Mouse (Mus musculus): ENCODE data around the gene Mpv17l2.

The Mpv17l2 gene

DNA sequence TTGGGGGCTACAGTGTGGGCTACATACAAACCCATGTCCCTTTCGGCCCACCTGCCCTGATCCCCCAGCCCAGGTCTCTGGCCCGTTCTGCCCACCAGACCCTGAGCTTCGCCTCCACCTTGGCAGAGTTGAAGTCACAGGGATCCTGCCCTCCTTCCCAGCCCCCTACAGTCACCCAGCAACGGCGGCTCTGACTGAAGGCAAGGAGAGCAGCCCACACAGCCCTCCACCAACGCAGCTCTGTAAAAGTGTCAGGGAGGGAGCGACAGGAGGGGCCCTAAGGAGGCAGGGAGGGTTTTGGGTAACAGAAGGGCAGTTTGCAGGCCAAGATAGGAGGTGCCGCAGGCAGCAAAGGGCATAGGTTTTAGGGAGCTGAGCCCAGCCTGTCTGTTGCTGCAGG is 30.1 kb upstream of the Mpv17l2 start:
- DNase-seq (ENCODE audit: low read depth): no peak

DNA sequence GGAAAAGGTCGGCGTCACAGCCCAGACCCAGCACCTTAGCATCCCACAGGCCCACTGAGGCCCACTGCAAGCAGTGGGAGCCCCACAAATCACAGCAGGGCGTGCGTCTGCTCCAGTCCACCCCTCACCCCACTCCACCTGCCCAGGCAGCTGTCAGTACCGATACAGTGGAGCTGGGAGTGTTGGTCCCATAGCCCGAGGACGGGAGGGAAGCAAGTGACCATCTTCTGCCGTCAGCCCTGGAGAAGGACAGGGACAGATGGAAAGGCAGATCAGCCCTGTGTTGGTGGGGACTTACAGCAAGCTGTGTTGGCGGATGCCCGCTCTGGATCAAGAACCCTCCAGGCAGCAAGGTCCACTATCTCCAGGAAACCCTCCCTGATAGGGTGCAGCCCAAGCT is 28.3 kb upstream of the Mpv17l2 start:
- DNase-seq (ENCODE audit: low read depth): no peak

DNA sequence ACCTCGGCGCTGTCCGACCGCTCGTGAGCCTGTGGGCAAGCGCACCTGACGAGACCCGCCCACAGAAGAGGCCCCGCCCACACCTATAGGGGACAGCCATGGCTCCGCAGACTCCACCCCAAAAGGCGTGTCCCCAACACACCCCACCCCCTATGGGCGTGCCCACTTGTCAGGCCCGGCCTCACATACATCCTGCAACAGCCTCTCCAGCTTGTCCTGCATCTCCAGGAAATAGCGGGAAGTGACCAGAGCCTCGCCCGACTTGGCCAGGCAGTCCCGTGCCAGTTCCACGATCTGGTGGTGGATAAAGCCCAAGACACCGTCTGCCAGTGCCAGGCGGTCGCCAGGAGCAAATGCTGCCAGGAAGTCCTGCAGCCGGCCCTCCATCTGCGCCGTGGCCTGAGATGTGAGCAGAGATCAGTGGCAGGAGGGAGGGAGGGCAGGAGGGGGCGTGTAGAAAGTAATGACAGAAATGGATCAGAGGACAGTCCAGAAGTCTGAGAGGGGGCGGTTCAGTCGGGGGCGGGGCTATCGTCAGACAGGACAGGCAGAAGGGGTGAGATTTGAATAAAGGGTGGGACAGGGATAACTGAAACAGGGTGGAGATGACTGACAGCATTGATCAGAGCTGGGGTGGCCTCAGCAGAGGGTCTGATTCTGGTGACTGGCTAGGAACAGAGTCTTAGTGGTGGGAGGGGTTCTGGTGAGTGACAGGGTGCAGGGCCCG is 27.4 kb upstream of the Mpv17l2 start:
- DNase-seq (ENCODE audit: low read depth): no peak

DNA sequence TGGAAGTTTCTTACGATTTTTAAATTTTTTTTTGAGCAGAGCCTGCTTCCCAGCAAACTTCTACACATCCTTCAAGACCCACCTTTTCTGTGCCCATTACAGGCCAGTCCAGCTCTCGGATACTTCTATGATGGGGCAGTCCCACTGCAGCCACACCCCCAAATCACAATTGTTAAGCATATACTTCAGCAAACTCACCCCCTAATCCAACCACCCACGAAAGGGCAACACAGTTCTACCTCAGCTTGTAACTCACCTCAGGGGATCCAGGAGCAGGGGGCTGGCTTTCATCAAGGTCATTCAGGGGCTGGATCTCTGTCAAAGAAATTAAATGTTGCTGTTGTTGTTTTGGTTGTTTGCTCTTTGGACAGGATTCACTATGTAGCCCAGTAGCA is 26.3 kb upstream of the Mpv17l2 start:
- no peak for DNase-seq (ENCODE audit: low read depth)

DNA sequence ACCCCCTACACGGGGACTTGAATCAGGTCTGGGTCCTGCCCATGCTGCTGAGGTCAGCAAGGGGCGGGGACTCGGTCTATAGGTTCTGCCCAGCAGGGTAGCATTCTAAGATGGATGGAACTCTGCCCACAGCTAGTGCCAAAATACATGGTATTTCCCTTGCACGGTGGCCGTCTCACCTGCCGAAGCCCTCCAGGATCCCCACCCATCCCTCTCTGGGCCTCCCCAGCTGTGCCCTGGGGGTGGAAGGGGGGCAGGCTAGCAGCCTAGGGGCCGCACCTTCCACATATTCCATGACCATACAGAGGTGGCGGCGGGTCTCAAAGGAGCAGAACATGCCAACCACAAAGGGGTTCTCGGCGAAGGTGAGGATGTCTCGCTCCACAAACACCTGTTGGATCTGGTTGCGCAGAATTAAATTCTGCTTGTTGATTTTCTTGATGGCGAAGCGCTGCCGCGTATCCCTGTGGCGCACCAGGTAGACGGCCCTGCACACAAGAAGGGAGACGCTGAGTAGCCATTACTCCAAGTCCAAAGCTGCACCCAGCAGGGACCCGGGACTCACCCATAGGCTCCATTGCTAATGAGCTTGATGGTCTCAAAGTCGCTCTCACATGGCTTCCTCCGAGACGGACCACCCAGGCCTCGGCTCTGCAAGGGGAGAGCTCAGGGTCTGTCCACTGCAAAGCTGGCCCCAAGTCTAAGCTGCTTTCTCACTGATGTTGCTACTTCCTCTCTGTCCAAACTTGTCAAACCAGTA is 25.7 kb upstream of the Mpv17l2 start:
- DNase-seq (ENCODE audit: low read depth): no peak

DNA sequence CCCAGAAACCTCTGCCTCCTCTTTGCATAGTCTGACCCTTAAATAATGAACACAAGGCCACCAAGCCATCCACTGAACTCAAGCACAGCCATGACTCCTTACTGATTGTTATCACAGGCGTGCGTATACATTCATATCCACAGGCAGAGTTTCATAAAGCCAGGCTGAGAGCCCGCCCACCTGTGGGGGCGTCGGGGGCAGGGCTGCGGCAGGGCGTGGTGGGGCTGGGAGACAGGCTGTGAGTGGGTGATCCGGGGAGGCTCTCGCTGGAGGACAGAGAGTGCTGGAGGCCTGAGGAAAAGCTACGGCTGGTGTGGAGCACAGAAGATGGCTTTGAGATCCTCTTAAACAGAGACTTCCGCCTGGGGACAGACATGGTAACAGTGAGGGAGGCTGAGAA is 19.3 kb upstream of the Mpv17l2 start:
- no peak for DNase-seq (ENCODE audit: low read depth)

DNA sequence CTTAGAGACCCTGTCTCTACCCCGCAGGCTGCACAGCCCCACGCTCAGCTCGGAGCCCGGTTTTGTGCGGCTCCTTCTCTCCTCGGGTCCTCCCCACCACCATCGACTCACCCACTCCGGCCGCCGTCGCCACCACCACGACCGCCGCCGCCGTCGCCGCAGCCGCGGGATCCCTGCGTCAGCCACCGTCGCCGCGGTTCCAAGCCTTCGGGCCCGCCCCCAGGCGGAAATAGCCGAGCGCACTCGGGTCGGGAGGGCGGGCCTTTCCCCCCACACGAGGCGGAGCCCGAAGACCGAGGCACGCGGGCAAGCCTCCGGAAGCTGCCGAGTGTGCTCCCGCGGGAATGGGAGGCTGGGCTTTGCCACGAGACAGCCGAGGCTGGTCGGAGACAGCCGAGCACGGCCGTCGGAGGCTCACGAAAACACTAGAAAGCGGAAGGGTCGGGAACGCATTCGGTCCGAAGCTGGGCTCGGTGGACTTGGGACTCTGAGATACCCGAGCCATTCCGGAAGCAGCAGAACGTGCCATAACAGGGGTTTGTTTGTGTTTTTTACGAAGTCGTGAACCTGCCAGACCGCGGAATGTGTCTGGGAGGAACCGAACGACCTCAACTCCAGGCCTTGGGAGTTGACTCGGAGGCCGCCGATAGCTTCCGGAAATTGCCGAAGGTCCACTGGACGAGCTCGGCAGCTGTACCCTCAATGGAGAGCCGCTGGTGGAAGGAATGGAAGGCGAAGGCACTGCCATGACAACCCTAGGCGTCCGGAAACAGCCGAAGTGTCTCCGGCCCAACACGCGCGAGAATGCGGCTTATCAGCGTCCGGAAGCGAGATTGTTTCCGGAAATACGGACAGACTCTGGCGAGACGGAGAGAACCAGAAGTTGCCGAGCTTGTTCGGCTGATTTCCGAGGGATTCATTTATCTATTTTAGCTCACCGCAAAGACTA is 16.0 kb upstream of the Mpv17l2 start, which contains the start of gene Pik3r2:
TSS of gene Pik3r2 (minus strand) at position 218 of the 949 bp plus-strand sequence.
- DNase-seq (ENCODE audit: low read depth): peak; percentile 96

DNA sequence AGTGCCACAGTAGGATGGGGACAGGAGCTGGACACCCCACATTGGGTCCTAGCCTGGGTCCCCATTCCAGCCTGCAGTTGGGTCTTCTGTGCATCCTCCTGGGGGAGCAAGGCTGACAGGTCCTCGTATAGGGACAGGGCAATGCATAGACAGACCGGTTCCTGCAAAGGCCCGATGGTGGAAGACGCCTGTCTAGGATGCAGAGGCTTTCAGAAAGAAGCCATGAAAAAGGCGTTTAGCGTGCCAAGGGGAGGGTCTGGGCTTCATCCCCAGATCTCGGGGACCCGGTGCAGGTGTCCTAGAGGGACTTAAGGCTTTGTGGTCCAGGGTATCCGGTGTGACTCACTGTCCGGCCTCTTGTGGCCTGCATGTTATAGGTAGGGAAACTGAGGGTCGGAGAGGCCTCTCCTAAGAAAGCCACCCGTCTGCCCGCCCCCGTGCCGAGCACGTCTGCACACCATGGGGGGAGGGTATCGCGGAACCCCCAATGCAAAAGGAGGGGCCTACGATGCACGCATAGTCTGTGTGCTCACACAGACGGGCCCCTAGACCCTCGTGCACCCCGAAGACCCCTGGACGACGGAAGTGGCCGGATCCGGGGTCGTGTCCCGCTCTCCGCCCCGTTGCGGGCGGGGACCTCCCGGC is 15.2 kb upstream of the Mpv17l2 start:
- DNase-seq (ENCODE audit: low read depth): no peak

DNA sequence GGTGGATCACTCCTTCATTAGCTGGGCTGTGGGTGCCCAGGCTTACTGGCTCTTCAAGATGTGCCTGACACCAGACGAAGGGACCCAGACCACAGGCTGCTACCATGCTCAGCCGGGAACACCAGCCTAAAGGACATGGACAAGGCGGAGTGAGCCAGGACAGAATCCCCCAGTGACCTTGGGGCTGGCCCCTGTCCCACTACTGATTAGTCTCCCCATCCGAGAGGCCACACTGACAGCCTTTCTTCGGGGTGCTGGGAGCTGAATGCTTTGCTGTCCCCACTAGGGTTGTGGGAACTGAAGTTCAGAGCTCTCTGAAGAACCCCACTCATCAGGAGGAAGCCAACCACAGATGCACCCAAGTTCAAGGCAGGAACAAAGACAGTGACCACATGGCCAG is 14.5 kb upstream of the Mpv17l2 start:
- no peak for DNase-seq (ENCODE audit: low read depth)

DNA sequence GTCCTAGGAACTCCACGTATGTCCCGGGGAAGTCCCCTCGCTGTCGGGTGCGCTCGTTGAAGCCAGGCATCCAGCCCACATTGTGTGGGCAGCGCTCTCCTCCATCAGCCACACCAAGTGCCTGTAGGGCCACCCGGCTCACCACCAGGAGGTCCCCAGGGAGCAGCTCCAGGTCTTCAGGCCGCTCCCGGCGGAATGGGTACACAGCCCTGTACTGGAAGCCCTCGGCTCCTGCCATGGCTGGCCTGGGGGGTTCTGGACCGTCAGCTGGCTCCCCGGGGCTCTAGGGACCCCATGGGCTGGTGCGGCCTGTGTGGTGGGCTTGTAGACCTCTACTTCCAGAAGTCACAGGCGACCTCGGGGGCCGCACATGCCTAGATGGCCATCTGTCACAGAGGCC is 14.0 kb upstream of the Mpv17l2 start:
- DNase-seq (ENCODE audit: low read depth): no peak

DNA sequence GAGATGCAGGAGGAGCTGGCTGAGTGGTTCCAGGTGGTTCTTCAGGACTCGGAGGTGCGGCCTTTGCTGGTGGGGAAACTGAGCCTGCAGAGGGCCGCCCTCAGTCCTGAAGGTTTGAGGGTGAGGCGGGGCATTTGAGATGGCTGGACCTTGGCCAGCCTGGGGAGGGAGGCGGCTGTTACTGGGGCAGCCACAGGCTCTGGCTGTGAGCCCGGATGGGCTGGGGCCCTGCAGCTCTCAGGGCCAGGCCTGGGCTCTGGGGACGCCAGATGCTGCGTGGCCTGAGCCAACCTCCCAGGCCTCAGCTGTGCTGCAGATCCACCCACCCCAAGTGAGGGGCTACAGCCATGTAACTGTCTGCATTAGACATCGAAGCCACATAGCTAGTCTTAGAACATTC is 13.1 kb upstream of the Mpv17l2 start:
- DNase-seq (ENCODE audit: low read depth): peak; percentile 76

DNA sequence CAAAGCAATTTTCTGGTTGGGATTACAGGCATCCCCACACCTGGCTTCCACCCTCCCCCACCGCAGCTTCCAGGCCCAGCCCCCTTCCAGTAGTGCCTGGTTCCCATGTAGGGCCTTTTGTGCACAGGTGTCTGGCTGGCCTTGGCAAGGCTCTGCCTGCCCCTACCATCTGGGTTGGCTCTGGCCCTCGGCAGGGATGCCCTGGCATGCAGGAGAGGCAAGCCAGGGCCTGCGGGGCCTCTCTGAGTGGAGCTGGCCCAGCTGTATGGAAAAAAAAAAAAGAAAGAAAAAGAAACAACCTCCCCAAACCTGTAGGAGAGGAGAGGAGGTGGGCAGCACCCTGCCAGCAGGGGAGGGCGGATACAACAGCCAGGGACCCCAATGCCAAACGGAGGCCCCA is 12.7 kb upstream of the Mpv17l2 start:
- no peak for DNase-seq (ENCODE audit: low read depth)

DNA sequence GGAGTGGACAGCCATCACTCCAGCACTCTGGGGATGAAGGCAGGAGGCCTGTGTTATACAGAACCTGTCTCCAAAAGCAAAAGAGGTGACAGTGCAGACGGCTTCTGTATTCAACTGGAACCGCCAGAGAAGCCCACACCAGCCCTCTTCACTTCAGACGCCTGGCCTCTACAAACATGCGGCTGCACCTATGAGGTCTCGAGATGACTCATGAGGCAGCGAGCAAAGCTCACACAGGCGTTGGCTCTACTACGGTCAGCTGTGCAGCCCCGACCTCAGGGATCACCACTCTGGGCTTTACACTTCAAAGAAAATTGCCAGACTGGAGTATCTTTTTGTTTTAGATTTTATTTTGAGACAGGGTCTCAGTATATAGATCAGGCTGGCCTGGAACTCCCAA is 12.1 kb upstream of the Mpv17l2 start:
- DNase-seq (ENCODE audit: low read depth): no peak

DNA sequence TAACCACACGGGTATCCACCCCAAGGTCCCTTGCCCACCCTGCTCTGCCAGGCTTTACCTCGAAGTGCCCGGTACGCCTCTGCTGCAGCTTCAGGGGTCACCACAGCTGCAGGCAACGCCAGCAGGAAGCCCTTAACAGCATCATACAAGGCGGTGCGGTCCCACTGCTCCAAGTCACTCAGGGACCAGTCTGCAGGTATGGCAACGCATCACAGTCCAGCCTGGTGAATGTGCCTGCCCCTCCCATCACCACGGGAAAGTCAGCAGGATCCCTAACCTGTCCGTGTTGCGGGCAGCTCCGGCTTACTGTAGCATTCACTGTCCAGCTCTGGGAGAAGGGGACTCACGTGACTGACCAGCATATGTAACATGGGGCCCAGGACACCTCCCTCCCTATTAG is 11.3 kb upstream of the Mpv17l2 start:
- DNase-seq (ENCODE audit: low read depth): no peak

DNA sequence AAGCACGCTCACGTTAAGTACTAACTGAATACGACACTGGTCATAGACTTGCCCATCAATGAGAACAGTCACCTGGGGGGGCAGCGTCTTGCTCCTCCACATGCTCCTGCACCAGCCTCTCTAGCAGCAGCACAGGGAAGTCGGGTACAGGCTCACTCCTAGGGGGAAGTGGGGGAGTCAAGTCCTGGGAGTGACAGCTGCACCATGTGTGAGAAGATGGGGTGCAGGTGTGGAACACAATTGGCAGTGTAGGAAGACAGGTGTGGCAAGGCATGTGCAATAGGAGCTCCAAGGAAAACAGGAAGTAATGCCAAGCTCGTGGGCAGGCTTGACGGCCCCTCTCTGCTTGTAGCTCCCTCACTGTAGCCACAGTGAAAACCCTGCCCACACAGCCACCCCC is 10.5 kb upstream of the Mpv17l2 start:
- no peak for DNase-seq (ENCODE audit: low read depth)

DNA sequence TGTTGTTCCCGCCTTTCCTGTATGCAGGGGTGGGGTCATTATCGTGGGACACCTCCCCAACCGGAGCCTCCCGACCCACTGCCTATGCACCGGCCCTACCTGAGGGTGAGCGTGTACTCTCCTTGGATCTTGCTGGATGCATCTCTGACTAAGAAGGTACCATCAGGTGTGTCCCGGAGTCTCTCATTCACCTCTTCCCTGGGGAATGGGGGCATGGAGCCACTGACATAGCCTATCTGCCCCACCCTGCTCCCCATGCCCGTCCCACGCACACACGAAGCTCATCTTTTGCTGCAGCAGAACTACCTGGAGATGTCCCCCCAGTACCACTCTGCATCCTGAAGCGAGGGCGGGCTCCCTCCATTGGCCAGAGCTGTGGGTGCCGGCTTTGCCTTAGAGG is 10.0 kb upstream of the Mpv17l2 start:
- DNase-seq (ENCODE audit: low read depth): no peak

DNA sequence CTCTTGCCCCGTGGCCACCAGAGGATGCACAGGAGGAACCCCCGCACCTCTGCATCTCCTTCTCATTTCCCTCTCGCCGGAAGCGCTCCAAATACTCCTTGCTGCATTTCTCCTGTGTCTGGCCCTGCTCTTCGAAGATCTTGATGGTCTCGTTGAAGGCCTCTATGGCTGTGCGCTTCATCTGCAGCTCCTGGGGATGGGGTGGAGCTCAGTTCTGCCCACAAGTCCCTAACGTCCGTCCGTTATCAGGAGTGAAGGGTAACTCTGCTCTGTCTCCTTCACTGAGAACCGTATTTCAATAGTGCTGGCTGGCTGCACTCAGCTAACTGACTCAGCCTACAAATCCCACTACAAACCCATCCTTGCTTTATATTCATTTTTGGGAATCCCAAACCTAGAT is 9.1 kb upstream of the Mpv17l2 start:
- no peak for DNase-seq (ENCODE audit: low read depth)

DNA sequence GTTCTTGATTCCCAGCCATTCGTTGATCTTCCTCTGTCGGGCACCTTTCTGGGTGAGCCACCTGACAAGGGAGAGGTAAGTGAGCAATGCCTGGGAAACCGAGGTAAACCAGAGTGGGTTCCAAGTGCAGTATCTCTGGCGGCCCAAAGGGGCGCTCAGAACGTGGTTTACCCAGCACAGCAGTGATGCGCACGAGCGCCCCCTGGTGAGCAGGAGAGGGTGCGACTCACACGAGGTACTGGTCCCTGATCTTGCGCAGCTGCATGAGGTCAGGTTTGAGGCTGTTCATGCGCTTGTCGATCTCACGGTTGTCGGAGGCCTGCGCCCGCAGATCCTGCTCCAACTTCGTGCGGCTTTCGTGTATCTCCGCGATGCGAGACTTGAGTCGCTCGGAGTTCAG is 8.6 kb upstream of the Mpv17l2 start:
- peak; percentile 79 for DNase-seq (ENCODE audit: low read depth)

DNA sequence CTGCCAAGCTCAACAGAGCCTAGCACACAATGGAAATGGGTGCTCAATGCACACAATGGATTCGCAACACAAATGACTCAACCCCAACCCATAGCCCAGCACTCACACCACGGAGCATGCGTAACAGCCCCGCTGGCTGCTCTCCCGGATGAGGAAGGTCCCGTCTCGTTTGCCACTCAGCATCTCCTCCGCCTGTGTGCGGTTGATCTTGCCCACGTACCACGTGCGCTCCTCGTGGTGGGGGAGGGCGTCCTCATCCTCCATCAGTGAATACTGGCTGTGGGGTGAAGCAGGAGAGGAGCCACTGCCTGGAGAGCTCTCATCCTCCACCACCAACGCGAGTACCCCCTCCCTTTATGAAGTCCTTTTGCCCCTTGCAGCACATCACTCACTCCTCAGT is 8.2 kb upstream of the Mpv17l2 start:
- no peak for DNase-seq (ENCODE audit: low read depth)

DNA sequence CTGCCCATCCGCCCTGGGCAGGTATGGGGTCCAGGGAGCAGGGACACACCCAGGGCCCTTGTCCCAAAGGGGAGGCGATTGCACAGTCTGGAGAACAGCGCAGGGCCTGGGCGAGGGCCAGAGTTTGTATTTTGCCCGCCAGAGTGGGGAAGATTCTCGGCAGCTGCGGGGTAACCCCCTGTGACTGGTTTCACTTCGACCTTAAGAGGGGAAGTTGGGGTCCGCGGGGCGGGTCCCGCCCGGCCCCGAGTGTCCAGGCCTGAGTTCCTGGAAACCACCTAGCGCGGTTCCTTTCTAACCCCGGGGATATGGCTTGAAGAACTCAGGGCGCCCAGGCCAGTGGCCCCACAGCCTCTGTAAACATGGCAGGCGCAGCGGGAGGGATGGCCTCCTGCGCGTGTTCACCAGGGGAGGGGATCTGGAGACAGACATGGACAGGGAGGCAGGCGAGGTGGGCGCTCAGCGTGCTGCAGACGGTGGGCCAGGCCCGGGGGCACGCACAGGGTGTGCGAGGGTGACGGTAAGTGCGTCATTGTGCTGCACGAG is 7.6 kb upstream of the Mpv17l2 start:
- DNase-seq (ENCODE audit: low read depth): no peak

DNA sequence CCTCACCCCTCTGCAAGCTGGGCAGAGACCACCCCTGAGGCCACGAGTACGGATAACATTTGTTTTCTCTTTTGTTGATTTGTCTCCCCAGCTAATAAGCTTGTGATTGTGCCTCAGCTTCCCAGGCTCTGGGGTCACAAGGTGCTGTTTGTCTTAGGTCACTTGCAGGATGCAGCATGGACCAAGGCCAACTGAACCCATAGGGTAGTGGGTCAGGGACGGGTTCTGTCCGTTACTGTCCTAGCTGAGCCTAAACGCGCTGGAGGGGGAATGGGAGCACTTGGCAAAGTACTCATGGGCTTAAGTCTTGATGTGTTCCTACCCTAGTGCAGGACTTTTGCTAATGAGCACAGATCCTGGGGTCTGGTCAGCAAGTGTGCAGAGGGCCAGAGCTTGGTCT is 6.8 kb upstream of the Mpv17l2 start:
- DNase-seq (ENCODE audit: low read depth): no peak

Data from fibroblast of lung, adult 2 months (primary cell).